Mouse (Mus musculus): ENCODE measurements around the gene Krt16. TPM values are rescaled to one million over a fixed set of nuclear protein-coding genes. Genes with fewer than 3 reads are reported as not detected.
A peak's percentile ranks its signal among the peaks of the same experiment; 100 is the strongest.

Gene Krt16
- polyA plus RNA-seq (2012; rRNA removed) (0.24 and 0.26 TPM in 2 replicates), polyA plus RNA-seq (2014; fragmentation: Nextera tagmentation; extraction: Ambion mirVana) (0.29 and 0.61 TPM in 2 replicates)

DNA sequence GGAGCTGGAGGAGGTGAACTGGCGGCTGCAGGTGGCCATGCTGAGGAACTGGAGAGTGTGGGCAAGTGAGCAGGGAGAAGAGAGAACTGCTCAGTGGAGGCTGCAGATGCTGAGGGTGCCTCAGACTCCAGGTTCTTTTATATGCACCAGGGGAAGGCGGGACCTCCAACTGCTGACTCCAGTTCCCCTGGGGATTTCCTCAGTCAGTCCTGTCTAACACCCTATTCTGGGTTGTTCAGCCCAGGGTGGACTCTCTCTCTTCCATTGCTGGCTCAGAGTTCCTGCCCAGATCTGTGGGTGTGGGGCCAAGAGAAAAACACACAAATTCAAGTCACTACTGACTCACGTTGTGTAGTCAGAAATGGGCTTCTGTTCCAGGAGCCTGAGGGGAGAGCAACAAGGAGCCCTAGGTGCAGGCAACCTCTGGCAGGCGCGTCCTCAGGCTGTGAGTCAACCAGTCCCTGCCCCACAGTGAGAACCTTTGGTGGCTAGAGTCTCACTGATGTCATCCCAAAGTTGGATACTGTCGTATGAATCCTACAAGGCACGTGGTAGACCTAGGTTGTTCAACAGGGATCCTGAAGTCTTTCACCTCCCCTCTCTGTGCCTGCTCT is at the start of gene Krt16:
TSS of gene Krt16 (minus strand) at position 51 of the 614 bp plus-strand sequence.
- no peak for ATAC-seq (ENCODE audit: low FRiP score, low read depth)
- no peak within 1 kb of the TSS for H3K4me2 ChIP-seq (replicated peaks; ENCODE audit: low read depth, low read length, severe bottlenecking)
- no peak within 1 kb of the TSS for H3K4me3 ChIP-seq (replicated peaks; ENCODE audit: low read length)
- no peaks in the 10 kb centered on the region for H3K36me3 ChIP-seq (ENCODE audit: control insufficient read depth, insufficient read depth, low read length)
- WGBS: 76% methylated on average over 7 of the region's 7 CpGs
- H3K27me3 ChIP-seq (ENCODE audit: control insufficient read depth, insufficient read depth, low read length): no peaks in the 10 kb centered on the region
- TF ChIP-seq POLR2A (IDR thresholded peaks at IDR 0.05; ENCODE audit: borderline replicate concordance, extremely low read depth, insufficient read depth, insufficient read length): no peak
- H3K9me3 ChIP-seq (ENCODE audit: control insufficient read depth, low read length): no peaks in the 10 kb centered on the region
- no peak within 1 kb of the TSS for H3K27ac ChIP-seq (replicated peaks; ENCODE audit: low read depth, low read length)
- DNase-seq (ENCODE audit: low spot score): no peak
- 0 out of 2 replicates have a peak, but pooled peaks cover 2% of the 10 kb centered on the region for H3K4me1 ChIP-seq (ENCODE audit: control insufficient read depth, insufficient read depth, low read length)
- H3K9ac ChIP-seq (ENCODE audit: low read depth, low read length, severe bottlenecking): no peak within 1 kb of the TSS

DNA sequence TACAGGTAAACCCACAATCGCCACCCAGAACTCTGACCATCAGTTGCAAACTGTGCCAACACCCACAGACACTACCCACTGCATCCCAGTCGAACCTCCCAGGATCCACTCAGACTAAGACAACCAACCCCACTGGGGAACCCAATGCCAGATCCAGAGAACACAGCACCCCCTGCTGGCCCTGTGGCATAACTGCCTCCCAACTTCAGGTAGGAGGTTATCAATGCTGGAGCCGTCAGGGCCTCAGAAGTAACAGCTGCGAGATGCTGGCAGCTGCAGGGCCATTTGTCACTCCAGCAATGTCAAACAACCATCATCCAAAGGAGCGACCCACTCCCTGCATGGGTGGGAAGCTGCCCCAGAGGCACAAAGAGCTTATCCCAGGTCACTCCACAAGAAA is 49.1 kb upstream of the Krt16 start:
- DNase-seq (ENCODE audit: low spot score): no peak
- Histone ChIP-seq H3K4me3 (replicated peaks; ENCODE audit: low read length) (0 out of 2 replicates have a peak overlapping the region, but pooled peaks have one; percentile 7), H3K4me1 (ENCODE audit: control insufficient read depth, insufficient read depth, low read length) (no peaks in the 10 kb centered on the region), H3K27me3 (ENCODE audit: control insufficient read depth, insufficient read depth, low read length) (no peaks in the 10 kb centered on the region), H3K9ac (ENCODE audit: low read depth, low read length, severe bottlenecking) (no peak overlapping the region), H3K9me3 (ENCODE audit: control insufficient read depth, low read length) (no peaks in the 10 kb centered on the region), H3K36me3 (ENCODE audit: control insufficient read depth, insufficient read depth, low read length) (no peaks in the 10 kb centered on the region), H3K27ac (replicated peaks; ENCODE audit: low read depth, low read length) (no peak overlapping the region), H3K4me2 (replicated peaks; ENCODE audit: low read depth, low read length, severe bottlenecking) (peak overlapping the region; percentile 28; the same call in 1 of the 2 replicates)
- WGBS: 29% methylated on average over 5 of the region's 5 CpGs
- no peak for TF ChIP-seq POLR2A (IDR thresholded peaks at IDR 0.05; ENCODE audit: borderline replicate concordance, extremely low read depth, insufficient read depth, insufficient read length)
- ATAC-seq (ENCODE audit: low FRiP score, low read depth): no peak; the same call in 1 of the 2 replicates

DNA sequence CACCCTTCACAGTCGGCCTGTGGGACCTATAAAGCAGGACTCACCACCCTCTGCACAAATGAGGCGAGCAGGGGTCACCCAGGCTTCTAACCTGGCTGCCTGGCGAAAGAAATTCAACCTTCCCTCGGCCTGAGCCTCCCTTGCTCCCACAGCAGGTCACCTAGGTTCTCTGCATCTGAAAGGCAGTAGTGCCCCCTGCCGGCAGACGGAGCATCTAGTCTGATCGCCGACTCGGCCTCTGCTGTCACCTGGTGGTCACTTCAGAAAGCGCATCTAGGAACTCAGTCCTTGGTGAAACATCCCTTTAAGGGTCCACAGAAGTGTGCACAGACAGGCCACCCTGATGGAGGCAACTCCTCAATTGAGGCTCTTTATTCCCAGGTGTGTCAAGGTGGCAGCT is 46.6 kb upstream of the Krt16 start:
- Histone ChIP-seq H3K27me3 (ENCODE audit: control insufficient read depth, insufficient read depth, low read length) (no peaks in the 10 kb centered on the region), H3K27ac (replicated peaks; ENCODE audit: low read depth, low read length) (no peak overlapping the region), H3K4me1 (ENCODE audit: control insufficient read depth, insufficient read depth, low read length) (0 out of 2 replicates have a peak, but pooled peaks cover 4% of the 10 kb centered on the region), H3K9ac (ENCODE audit: low read depth, low read length, severe bottlenecking) (no peak overlapping the region), H3K4me2 (replicated peaks; ENCODE audit: low read depth, low read length, severe bottlenecking) (no peak overlapping the region), H3K4me3 (replicated peaks; ENCODE audit: low read length) (no peak overlapping the region), H3K9me3 (ENCODE audit: control insufficient read depth, low read length) (no peaks in the 10 kb centered on the region), H3K36me3 (ENCODE audit: control insufficient read depth, insufficient read depth, low read length) (no peaks in the 10 kb centered on the region)
- peak; percentile 41; the same call in 1 of the 2 replicates for ATAC-seq (ENCODE audit: low FRiP score, low read depth)
- DNase-seq (ENCODE audit: low spot score): peak; percentile 81
- WGBS: 8% methylated on average over 10 of the region's 10 CpGs
- TF ChIP-seq POLR2A (IDR thresholded peaks at IDR 0.05; ENCODE audit: borderline replicate concordance, extremely low read depth, insufficient read depth, insufficient read length): no peak

DNA sequence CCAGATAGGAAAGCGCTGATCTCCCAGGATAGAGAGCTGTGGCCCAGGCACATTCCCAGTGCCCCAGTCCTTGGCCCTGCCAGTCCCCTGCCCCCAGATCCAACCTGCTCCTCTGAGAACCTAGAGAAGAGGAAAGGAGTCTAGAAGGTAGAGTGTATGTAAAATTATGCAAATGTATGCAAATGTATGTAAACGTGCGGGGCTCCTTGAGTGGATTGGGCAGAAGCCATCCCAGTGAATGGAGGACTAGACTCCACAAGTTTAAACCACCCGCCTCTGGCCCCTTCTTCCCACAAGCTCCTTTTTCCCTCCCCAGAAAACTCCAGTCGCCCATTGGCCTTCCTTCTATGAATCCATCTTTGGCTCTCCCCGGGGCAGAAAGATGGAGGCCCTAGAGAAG is 44.2 kb upstream of the Krt16 start:
- DNase-seq (ENCODE audit: low spot score) (no peak), ATAC-seq (ENCODE audit: low FRiP score, low read depth) (no peak)
- no peak overlapping the region for H3K4me3 ChIP-seq (replicated peaks; ENCODE audit: low read length)
- no peaks in the 10 kb centered on the region for H3K36me3 ChIP-seq (ENCODE audit: control insufficient read depth, insufficient read depth, low read length)
- no peaks in the 10 kb centered on the region for H3K9me3 ChIP-seq (ENCODE audit: control insufficient read depth, low read length)
- no peak overlapping the region for H3K27ac ChIP-seq (replicated peaks; ENCODE audit: low read depth, low read length)
- H3K4me2 ChIP-seq (replicated peaks; ENCODE audit: low read depth, low read length, severe bottlenecking): no peak overlapping the region
- H3K4me1 ChIP-seq (ENCODE audit: control insufficient read depth, insufficient read depth, low read length): 0 out of 2 replicates have a peak, but pooled peaks cover 4% of the 10 kb centered on the region
- H3K27me3 ChIP-seq (ENCODE audit: control insufficient read depth, insufficient read depth, low read length): no peaks in the 10 kb centered on the region
- TF ChIP-seq POLR2A (IDR thresholded peaks at IDR 0.05; ENCODE audit: borderline replicate concordance, extremely low read depth, insufficient read depth, insufficient read length): no peak
- H3K9ac ChIP-seq (ENCODE audit: low read depth, low read length, severe bottlenecking): no peak overlapping the region
- WGBS: 47% methylated on average over 6 of the region's 6 CpGs

DNA sequence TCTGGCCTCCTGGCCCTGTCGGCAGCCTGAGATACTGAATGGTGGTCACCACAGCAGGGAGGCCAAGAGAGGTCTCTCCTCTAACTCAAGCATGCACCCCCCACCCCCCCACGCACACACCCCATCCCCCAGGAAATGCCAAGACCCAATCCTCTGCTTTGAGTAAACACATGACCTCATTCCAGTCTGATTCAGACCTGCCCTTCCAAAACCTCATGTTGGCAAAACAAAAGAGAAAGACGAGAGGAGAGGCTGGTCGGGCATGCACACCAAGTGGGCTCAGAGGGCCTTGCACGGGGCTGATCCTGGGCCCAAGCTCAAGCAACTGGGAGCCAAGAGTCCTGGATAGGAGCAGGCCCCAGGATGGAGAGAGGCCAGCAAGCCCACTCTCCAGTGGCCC is 41.5 kb upstream of the Krt16 start:
- Histone ChIP-seq H3K36me3 (ENCODE audit: control insufficient read depth, insufficient read depth, low read length) (no peaks in the 10 kb centered on the region), H3K27ac (replicated peaks; ENCODE audit: low read depth, low read length) (no peak overlapping the region), H3K9ac (ENCODE audit: low read depth, low read length, severe bottlenecking) (no peak overlapping the region), H3K9me3 (ENCODE audit: control insufficient read depth, low read length) (no peaks in the 10 kb centered on the region), H3K4me2 (replicated peaks; ENCODE audit: low read depth, low read length, severe bottlenecking) (no peak overlapping the region), H3K4me3 (replicated peaks; ENCODE audit: low read length) (no peak overlapping the region), H3K4me1 (ENCODE audit: control insufficient read depth, insufficient read depth, low read length) (peaks cover 7% of the 10 kb centered on the region; the same call in 1 of the 2 replicates), H3K27me3 (ENCODE audit: control insufficient read depth, insufficient read depth, low read length) (no peaks in the 10 kb centered on the region)
- no peak for ATAC-seq (ENCODE audit: low FRiP score, low read depth)
- DNase-seq (ENCODE audit: low spot score): no peak
- no peak for TF ChIP-seq POLR2A (IDR thresholded peaks at IDR 0.05; ENCODE audit: borderline replicate concordance, extremely low read depth, insufficient read depth, insufficient read length)
- WGBS: 47% methylated on average over 5 of the region's 5 CpGs

All from limb, embryonic 14.5 days (tissue).